Mouse (Mus musculus) erythroblast, embryonic 14.5 days (primary cell): ENCODE results near the gene Gstm5. TPM values are rescaled to one million over a fixed set of nuclear protein-coding genes. Genes with fewer than 3 reads are reported as not detected.

Source experiments
- H3K27me3 ChIP-seq: 2 replicates; pipeline ENCODE4 v1.6.1; 2012; ENCODE audit warnings: inconsistent platforms; ENCODE audit not compliant: control insufficient read depth
- H3K36me3 ChIP-seq: 2 replicates; pipeline ENCODE4 v1.6.1; 2012; ENCODE audit warnings: mild to moderate bottlenecking, inconsistent platforms; ENCODE audit not compliant: control insufficient read depth
- H3K4me1 ChIP-seq: 2 replicates; pipeline ENCODE4 v1.6.1; 2012; ENCODE audit warnings: inconsistent platforms; ENCODE audit not compliant: control insufficient read depth
- H3K4me3 ChIP-seq: replicated peaks from 2 replicates; pipeline ENCODE3; 2012; ENCODE audit warnings: moderate library complexity, mild to moderate bottlenecking, inconsistent platforms
- H3K9me3 ChIP-seq: 2 replicates; pipeline ENCODE4 v1.6.1; 2012; ENCODE audit warnings: low read length, inconsistent platforms, mixed read lengths; ENCODE audit not compliant: control insufficient read depth
- GATA1 ChIP-seq: IDR thresholded peaks from 2 replicates; pipeline ENCODE4 v1.6.1; 2012; ENCODE audit warnings: low read length, inconsistent platforms, mixed read lengths
- TAL1 ChIP-seq: IDR thresholded peaks from 3 replicates; pipeline ENCODE4 v1.6.1; 2012; ENCODE audit warnings: low read length, inconsistent platforms, mixed read lengths
- polyA plus RNA-seq: library from polyadenylated mRNA; stranded (reverse); fragments of >175 nt; gene quantifications from 2 replicates; pipeline ENCODE4 v1.2.3, GENCODE M21; 2012

Gene Gstm5
- polyA plus RNA-seq: 4.8 and 5.3 TPM in 2 replicates

GRCm38 (mm10) chr3:107895720-107896569 lies at the start of gene Gstm5:
Gene Gstm5, plus strand, starts transcription at chr3:107895821.
- H3K4me1 ChIP-seq: peaks cover 40% of the 10 kb centered on the region
- TF ChIP-seq GATA1 (no peak), TAL1 (no peak)
- peaks cover 54% of the 10 kb centered on the region for H3K36me3 ChIP-seq
- no peaks in the 10 kb centered on the region for H3K27me3 ChIP-seq
- H3K9me3 ChIP-seq: no peaks in the 10 kb centered on the region
- peak within 1 kb of the TSS; percentile 80 for H3K4me3 ChIP-seq

- TF ChIP-seq TAL1: no peak
- no peak for TF ChIP-seq GATA1
- H3K9me3 ChIP-seq: no peaks in the 10 kb centered on the region
Measured at GRCm38 (mm10) chr3:107846175-107846574, 49.4 kb upstream of the Gstm5 start.

GRCm38 (mm10) chr3:107846835-107847234 lies 48.8 kb upstream of the Gstm5 start:
- no peaks in the 10 kb centered on the region for H3K9me3 ChIP-seq
- no peaks in the 10 kb centered on the region for H3K36me3 ChIP-seq
- no peak overlapping the region for H3K4me3 ChIP-seq
- TF ChIP-seq GATA1: no peak
- TF ChIP-seq TAL1: no peak
- no peaks in the 10 kb centered on the region for H3K4me1 ChIP-seq
- no peaks in the 10 kb centered on the region for H3K27me3 ChIP-seq

More at GRCm38 (mm10) chr3:107846175-107846574, 49.4 kb upstream of the Gstm5 start:
- Histone ChIP-seq H3K4me1 (no peaks in the 10 kb centered on the region), H3K4me3 (no peak overlapping the region), H3K36me3 (no peaks in the 10 kb centered on the region), H3K27me3 (no peaks in the 10 kb centered on the region)

GRCm38 (mm10) chr3:107848126-107848525 lies 47.5 kb upstream of the Gstm5 start:
- no peak overlapping the region for H3K4me3 ChIP-seq
- no peaks in the 10 kb centered on the region for H3K9me3 ChIP-seq
- no peaks in the 10 kb centered on the region for H3K27me3 ChIP-seq
- H3K36me3 ChIP-seq: no peaks in the 10 kb centered on the region
- TF ChIP-seq GATA1 (no peak), TAL1 (no peak)
- no peaks in the 10 kb centered on the region for H3K4me1 ChIP-seq

GRCm38 (mm10) chr3:107849000-107849692 lies 46.5 kb upstream of the Gstm5 start:
- no peaks in the 10 kb centered on the region for H3K4me1 ChIP-seq
- H3K27me3 ChIP-seq: no peaks in the 10 kb centered on the region
- no peak overlapping the region for H3K4me3 ChIP-seq
- TF ChIP-seq TAL1 (no peak), GATA1 (no peak)
- no peaks in the 10 kb centered on the region for H3K9me3 ChIP-seq
- H3K36me3 ChIP-seq: no peaks in the 10 kb centered on the region

- Histone ChIP-seq H3K4me1 (no peaks in the 10 kb centered on the region), H3K4me3 (no peak overlapping the region), H3K36me3 (no peaks in the 10 kb centered on the region), H3K9me3 (no peaks in the 10 kb centered on the region), H3K27me3 (no peaks in the 10 kb centered on the region)
- TF ChIP-seq TAL1: no peak
- no peak for TF ChIP-seq GATA1
Measured at GRCm38 (mm10) chr3:107849693-107850031, 46.0 kb upstream of the Gstm5 start.

GRCm38 (mm10) chr3:107850418-107851031 lies 45.1 kb upstream of the Gstm5 start:
- TF ChIP-seq GATA1 (no peak), TAL1 (no peak)
- Histone ChIP-seq H3K4me3 (no peak overlapping the region), H3K27me3 (no peaks in the 10 kb centered on the region), H3K9me3 (no peaks in the 10 kb centered on the region), H3K4me1 (no peaks in the 10 kb centered on the region), H3K36me3 (no peaks in the 10 kb centered on the region)

GRCm38 (mm10) chr3:107852786-107853185 lies 42.8 kb upstream of the Gstm5 start:
- TF ChIP-seq TAL1: no peak
- TF ChIP-seq GATA1: no peak
- Histone ChIP-seq H3K4me1 (no peaks in the 10 kb centered on the region), H3K27me3 (no peaks in the 10 kb centered on the region), H3K4me3 (no peak overlapping the region), H3K9me3 (no peaks in the 10 kb centered on the region), H3K36me3 (no peaks in the 10 kb centered on the region)
